Mouse (Mus musculus) embryonic fibroblast, embryonic 13.5 days (primary cell): ENCODE measurements around the gene Timm29.

Experiments used
- CTCF ChIP-seq: IDR thresholded peaks from 2 replicates; pipeline ENCODE4 v1.5.1; 2011; ENCODE audit warnings: mild to moderate bottlenecking, control low read depth, low read length, moderate library complexity, borderline replicate concordance; ENCODE audit not compliant: insufficient read depth
- POLR2A ChIP-seq: IDR thresholded peaks from 2 replicates; pipeline ENCODE4 v1.6.1; 2011; ENCODE audit warnings: low read depth, mild to moderate bottlenecking, control low read depth, low read length, moderate library complexity

DNA sequence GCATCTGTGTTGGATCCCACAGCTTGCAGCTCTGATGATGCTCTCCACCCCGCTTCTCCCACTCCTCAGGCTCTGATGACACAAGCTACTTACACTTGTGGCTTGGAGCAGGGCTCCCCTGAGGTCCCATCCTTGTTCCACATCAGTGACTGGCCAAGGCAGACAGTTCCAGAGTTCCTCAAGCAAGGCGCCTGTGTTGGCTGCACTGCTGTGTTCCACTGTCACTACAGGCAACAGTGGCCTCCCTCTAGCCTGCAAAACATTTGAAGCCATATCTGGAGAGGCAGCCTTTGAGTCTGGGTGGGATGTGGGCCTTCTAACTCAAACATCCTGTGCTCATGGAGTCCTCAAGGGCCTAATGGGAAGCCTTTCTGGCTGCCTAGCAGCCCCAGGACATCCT, 35.5 kb upstream of the Timm29 start:
- TF ChIP-seq POLR2A: no peak
- no peak for TF ChIP-seq CTCF
